Mouse (Mus musculus) myocyte (in vitro differentiated cells): Measurements from ENCODE around the gene Sema4d.

Experiments used
- MAX ChIP-seq: IDR thresholded peaks from one replicate; pipeline ENCODE4 v1.6.1; 2011; ENCODE audit warnings: low read depth, mild to moderate bottlenecking, control low read depth
- MYOG ChIP-seq, 3 experiments: IDR thresholded peaks; one replicate each; pipeline ENCODE4 v1.6.1; 2011; ENCODE audit warnings: control low read depth in 2 of 3, low read depth in 2 of 3, mild to moderate bottlenecking in 2 of 3; ENCODE audit not compliant: insufficient read length in 2 of 3, control insufficient read depth in 1 of 3, insufficient read depth in 1 of 3
- POLR2A ChIP-seq: IDR thresholded peaks from one replicate; pipeline ENCODE4 v1.6.1; 2011; ENCODE audit warnings: low read depth, mild to moderate bottlenecking, control low read depth, moderate library complexity; ENCODE audit not compliant: insufficient read length
- POLR2AphosphoS2 ChIP-seq: IDR thresholded peaks from one replicate; pipeline ENCODE4 v1.6.1; 2011; ENCODE audit warnings: low read depth, control low read depth; ENCODE audit not compliant: insufficient read length
- USF1 ChIP-seq: IDR thresholded peaks from one replicate; pipeline ENCODE4 v1.6.1; 2011; ENCODE audit warnings: low read depth, mild to moderate bottlenecking, control low read depth, moderate library complexity

DNA sequence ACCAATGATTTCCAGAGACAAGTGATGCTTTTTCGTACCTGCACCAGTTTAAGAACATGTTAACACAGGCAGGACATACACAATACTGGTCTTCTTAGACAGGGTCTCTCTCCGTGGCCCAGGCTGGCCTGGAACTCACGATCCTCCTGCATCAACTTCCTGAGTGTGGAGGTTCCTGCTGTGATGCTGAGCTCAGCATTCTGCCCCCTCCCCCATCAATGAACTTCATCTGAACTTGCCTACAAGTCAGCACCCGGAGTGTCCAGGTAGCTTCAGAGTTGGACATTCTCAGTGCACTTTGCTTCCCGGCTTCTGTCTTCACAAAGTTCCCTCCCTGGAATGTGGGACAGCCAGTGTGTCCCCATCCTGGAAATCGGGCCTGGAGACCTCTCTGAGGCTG is 69.0 kb downstream of the Sema4d start:
- TF ChIP-seq POLR2A = no peak
- TF ChIP-seq MYOG (IDR thresholded peaks at IDR 0.05; ENCODE audit: control insufficient read depth in 1 of 3, insufficient read depth in 1 of 3, insufficient read length in 2 of 3, low read depth in 2 of 3) = no peak
- no peak for TF ChIP-seq MAX
- no peak for TF ChIP-seq USF1
- no peak for TF ChIP-seq POLR2AphosphoS2
